Mouse (Mus musculus) heart, adult 11 months (tissue): Measurements from ENCODE around the gene Srrm2.

Experiments used
- DNase-seq: peaks from one replicate; pipeline ENCODE4 v3.0.0; 2022

Srrm2 gene

DNA sequence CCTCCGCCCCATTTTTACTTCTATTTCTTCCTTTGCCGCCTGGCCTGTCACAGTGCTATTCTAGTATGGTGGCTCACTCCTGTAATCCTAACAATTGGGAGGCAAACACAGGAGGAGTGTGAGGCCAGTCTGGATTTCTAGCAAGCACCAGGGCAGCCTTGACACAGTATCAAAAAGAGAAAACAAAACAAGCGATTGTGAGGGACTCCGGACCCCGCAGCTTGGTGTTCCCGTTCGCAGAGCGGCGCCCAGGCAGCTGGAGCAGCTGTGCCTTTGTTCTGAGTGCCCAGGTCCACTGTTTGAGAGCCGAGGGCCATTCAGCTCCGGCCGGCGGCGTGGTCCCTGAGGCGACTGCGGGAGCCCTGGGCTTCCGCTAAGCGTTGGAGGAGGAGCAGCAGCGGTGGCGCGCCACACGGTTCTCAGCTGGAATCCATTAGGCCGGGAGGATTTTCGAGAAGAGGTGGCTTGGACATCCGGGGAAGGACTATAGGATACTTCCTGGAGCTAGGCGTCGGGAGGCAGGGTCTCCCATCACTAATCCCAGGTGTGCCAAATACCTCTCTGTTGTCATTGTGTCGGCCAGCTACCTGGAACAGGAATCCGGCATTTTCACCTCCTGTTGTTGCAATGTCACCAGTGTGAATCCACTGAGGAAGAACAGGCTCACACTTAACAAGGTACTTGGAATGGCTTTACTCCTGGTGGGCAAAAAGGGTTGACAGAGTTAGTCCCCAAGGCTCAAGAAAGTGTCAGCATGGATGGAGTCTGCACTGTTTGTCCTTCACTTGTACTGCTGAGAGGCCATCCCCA is at the start of gene Srrm2:
TSS of gene Srrm2 (plus strand) at position 264 of the 810 bp plus-strand sequence.
- DNase-seq = peak; percentile 94

DNA sequence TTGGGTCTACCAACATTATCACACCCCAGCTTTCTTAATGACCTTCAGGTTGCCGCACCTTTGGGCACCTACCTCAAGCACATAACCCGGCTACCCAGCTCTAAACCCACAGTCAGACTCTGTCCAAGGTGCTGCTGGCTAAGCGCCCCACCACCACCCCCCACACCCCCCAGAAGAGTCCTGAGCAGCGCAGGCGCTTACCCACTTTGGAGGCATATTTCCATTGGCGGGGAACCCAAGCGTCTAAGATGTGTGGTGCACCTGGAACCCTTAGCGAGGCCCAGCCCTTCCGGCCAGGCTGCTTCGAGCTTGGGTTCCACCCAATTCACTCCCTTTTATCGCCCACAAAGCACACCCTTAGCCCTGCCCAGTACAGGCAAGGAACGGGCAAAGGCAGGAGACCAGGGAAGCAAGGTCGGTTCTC is 49.7 kb upstream of the Srrm2 start, which contains the start of gene Paqr4:
TSS of gene Paqr4 (minus strand) at position 270 of the 424 bp plus-strand sequence.
- DNase-seq = no peak

DNA sequence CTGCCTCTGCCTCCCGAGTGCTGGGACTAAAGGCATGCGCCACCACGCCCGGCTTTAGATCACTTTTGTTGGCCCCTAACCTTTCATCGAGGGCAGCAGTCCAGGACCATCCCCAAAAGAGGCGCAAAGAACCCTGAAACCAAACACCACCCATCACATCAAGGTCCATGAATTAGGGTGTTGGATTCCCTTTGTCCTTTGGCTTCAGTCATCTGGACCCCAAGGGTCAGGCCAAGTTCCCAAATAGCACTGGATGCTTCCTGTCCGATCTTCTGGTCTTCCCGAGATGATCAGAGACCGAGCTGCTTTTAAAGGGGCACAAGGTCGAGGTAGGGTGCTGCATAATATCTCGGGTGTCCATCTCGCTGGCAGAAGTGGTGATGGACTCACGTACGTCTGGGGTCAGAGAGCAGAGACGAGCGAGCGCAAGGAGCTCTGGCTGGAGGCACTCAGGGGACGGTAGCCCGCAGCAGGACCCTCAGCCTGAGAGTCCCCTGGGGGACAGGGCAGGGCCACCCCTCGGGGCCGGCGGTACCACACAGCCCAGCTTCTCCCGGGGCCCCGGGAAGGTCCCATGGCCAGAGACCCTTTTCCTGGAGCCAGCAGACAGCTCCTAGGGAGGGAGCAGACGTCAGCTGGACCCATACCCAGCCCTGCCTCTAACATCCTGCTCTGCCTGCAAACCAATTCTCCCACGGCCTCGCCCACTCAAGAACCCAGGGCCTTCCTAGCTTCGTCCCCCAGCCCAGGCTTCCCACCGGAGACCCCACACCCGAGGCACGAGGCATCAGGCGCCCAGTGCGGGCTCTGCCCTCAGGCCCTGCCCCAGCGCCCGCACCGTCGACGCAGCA is 48.7 kb upstream of the Srrm2 start:
- peak; percentile 91 for DNase-seq

DNA sequence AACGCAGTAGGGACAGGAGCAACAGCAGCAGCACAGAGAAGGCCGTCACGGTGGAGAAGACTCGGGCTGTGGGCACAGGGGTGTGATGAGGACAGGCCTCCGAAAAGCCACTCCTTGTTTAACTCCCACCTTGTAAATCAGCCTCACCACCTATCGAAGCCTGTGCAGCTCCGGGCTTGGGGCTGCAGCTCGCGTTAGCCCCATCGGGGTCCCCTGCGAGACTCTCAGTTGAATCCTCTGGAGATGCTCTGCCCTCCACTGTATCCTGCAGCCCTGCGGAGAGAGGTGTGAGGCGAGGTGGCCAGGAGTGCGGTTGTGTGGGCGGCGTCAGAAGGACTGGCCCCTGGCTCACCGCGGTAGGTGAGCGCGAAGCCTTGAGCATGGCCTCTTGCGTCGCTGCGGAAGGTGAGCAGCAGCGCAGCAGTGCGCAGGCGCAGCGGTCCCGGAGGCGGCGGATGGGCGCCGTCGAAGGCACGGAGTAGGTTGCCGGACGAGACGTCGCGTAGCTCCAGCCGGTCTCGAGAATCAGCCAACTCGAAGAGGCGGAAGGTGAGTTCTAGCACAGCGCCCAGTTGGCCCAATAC is 48.0 kb upstream of the Srrm2 start:
- peak; percentile 93 for DNase-seq

DNA sequence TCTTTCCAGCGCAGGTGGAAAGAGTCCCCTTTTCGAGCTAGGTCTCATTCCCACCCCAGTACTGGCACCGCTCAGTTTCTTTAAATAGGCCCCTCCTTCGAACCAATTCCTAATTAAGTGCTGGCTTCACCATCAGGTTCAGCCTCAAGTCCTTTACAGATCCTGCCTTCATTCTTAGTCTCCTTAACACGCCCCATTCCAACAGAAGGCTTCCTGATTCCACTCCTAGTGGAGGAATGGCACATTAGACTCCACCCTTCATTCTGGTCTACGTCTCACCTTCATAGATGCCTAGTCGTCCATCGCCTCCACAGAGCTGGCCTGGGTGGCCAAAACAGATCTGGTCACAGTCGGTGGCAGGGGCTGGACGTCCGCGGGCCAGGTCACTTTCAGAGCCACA is 47.4 kb upstream of the Srrm2 start:
- no peak for DNase-seq

DNA sequence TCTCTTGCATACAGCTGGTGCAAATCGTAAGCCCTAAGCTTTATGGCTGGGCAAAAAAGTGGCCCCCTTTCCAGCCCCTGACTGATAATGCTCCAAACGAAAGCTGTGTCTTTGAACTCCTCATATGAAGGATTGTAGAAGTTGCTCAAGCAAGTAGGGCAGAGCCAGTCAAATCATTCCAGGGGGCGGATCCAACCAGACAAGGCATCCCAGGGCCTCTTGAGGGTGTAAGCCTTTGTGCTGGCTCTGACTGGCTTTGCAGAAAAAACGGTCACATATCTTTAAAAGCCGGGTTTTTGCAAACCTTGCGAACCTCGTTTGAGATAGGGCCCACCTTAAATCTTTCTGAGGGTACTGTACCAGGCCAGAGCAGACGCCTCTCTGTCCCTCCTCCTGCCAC is 46.3 kb upstream of the Srrm2 start:
- DNase-seq = no peak

DNA sequence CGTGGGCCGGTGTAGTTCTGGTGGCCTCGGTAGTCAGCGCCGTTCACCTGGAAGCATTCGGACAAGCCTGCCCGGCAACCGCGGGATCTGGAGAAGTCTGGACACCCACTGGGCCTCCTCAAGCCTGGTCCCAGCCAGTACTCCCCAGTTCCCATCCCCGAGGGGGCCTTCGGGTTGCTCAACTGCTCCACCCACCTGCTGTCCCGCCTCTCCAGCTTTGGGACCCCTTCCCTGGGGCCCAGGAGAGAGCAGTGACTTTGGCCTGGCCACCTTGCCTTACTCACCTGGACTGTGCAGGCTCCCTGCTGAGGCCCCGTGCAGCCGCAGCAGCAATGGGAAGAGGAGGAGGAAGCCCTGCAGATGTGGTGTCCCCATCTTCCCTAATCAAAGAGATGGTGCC is 45.7 kb upstream of the Srrm2 start:
- peak; percentile 92 for DNase-seq

DNA sequence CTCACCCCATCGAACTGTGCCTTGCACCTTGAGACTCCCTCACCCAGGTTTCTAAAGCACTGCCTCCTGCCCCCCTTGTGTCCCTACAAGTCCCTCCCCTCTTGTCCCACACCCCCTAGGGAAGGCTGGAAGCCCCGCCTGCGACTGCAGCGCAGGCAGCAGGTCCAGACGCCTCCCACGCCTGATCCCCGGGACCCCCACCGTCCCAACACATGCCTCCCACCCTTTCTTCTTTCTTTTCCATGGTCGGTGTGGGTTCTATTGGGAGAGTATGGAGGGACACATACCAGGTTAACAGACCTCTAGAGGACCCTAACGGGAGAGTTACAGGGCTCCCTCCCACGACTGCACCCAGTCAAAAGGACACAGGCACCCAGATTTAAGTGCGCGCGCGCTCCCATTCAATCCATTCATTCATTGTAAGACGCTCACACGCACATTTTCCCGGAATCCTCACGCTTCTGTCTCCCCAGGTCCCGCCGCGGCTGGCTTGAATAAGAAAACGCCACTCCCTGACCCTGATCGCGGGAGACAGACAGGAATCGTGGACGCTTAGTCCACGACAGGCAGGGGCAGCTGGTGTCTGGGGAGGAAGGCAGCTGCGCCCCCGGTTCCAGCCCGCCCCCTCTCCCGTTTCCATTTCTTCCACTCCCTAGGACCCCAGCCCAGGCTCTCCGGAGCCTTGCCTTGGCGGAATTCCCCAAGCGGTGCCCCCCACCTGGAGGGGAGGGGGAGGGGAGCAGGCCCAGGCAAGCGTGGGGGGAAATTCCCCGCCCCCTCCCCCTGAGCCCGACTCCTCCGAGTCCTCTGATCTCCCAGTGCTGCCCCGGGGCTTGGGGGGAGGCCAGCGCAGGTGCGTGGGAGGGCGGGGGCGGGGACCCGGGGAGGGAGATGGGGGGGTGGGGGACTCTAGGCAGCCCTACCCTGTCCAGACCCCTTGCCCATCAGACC is 44.8 kb upstream of the Srrm2 start, which contains the start of gene Kremen2:
TSS of gene Kremen2 (minus strand) at position 533 of the 951 bp plus-strand sequence.
- no peak for DNase-seq

DNA sequence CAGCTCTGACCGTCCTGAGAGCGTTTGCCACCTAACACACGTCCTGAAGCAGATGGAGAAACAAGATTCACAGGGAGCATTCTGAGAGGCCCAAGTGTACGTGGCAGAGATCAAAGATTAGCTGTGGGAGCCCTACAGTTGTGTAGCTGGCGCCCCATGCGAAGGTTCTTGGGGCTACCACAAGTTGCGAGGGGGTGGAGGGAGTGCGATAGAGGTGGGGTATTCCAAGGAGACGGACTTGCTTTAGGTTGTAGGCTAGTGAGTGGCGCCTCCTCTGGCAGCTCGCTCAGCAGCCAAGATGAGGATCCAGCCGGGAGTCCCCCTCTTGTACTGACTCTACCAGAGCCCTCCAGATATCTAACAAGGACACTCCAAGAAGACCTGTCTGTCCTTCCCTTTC is 44.0 kb upstream of the Srrm2 start:
- DNase-seq = peak; percentile 93

DNA sequence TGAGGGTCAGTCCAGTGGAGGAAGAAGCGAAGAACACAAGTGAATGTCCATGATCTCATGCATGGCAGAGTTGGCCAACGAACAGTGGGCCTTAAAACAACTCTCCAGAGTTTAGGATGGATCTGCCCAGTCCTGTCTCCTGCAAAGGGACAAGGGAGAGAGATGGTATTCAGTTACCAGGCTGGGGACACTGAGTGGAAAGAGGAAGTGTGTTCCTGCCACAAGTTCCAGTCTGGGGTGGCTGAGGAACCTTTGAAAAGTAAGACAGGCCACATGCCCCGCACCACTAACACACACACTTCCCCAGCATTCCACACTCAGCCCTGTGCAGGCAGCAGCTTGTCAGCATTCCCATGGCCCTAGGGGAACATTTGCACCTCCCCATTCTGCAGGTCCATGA is 43.6 kb upstream of the Srrm2 start:
- DNase-seq = no peak

DNA sequence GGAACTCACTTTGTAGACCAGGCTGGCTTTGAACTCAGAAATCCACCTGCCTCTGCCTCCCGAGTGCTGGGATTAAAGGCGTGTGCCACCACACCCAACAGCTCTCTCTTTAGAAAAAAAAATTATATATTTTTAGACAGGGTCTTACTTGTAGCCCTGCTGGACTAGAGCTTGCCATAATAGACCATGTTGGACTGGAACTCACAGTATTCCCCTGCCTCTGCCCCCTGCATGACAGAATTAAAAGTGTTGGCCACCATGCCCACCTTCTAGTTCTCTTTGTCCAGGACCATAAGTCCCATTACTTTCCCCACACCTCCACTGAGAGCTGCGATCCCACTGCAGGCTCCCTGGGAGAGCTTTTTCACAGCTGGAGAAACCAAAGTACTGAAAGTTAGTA is 42.9 kb upstream of the Srrm2 start:
- DNase-seq = peak; percentile 83

DNA sequence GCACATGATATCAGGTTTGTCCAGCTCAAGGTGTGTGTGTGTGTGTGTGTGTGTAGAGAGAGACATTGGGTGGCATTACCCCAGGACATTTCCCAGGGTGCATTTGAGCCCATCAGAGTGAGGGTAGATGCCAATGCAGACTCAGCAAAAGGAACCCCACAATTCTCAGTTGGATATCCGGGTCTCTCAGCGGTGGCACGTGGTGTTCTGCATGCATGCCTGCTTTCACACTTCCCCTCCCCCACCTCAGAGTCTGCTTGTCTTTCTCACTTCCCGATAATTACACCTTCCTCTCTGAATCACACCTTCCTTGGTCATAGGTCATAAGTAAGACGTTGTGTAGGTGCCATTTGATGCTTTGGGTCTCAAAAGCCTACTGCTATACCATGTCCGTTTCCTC is 42.3 kb upstream of the Srrm2 start:
- no peak for DNase-seq

DNA sequence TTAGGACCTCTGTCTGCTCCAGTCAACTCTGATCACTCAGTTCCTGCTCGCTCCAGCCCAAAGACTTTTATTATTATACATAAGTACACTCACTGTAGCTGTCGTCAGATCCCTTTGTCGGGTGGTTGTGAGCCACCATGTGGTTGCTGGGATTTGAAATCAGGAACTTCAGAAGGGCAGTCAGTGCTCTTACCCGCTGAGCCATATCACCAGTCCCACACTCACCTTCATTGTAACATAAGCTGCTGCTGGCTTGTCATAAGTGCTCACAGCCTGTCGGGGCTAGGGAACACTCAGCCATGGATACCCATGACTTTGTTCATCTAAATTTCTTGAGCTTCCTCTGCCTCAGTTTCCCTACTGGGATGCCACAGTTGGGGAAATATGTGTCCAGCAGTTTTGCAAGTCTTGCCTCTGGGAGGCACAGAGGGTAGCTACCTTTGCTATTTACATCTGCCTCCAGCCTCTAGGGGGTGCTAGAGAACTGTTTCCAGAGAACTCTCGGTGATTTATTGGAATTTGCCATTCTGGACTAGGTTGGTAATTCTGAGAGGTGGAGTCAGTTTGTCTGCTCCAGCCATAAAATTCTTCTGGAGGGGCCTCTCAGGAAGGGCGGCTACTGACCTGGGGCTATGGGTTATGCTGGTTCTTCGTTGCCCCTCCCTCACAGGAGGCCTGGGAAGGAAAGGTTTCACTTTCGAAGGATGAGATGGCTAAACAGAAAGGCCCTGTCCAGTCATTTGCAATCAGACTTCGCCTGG is 41.5 kb upstream of the Srrm2 start:
- DNase-seq = peak; percentile 99

DNA sequence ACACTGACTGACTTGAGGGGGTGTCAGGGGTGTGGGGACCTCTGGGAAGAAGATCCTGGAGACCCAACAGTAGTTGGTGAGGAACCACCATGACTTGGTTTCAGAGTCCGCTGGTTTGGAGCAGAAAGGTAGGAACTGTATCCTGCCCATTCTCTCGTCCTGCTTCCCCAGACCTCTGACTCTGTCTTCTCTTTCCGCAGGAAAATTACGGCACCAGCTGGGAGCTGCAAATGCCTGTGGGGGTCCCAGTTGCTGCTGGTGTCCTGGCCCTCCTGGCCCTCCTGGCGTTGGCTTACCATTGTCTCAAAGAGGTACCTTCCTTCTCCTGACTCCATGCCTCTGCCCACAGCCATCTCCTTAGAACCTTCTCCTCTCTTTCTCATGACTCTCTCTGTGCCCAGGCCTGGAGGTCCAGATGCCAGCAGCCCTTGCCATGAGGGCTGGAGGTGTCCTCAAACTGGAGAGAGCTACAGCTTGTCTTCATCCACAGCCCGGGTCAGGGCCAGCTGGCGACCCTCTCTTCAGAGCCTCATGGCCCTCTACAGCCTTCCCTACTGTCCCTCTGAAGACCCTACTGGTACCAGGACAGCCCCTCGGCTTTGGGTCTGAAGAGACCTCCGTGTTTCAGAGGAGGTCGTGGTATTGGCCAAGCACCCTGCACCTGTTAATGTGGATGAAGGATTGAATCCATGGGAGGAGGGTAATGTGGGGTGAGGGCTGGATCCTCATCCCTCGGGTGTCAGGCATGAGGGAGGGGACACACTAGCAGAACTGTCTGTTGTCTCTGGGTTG is 40.7 kb upstream of the Srrm2 start:
- DNase-seq = peak; percentile 91

DNA sequence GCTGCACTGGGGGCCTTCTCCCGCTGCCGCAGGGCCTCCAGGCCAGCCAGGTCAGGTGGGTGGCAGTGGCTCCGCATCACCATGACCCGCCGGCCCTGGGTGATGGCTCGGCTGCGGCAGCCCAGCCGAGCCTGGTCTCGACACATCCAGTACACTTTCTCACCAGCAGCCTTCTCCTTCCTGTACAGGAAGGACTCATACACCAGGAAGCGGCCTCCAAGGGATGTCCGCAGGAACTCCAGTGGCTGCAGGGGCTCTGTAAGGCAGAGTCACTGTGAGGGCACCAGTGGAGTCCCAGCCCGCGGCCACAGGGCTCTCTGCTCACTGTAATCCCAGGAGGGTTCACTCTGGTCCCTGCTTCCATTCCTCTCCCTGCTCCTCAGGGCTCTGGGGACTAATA is 34.6 kb upstream of the Srrm2 start:
- DNase-seq = peak; percentile 96

DNA sequence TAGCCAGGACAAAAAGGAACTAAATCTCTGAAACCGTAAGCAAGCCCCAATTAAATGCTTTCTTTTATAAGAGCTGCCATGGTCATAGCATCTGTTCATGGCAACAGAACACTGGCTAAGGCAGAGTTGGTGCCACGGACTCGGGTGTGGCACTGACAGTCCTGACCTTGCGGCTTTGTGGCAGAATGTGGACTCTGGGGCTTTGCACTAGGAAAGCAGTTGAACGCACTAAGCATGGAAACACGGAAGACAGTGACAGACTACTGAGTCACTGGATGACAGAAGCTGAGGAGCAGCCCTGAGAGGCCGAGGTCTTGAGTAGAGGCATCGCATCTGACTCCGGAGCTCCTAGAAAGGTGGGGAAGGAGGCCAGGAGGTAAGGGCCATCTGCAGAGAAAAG is 32.8 kb upstream of the Srrm2 start:
- no peak for DNase-seq

DNA sequence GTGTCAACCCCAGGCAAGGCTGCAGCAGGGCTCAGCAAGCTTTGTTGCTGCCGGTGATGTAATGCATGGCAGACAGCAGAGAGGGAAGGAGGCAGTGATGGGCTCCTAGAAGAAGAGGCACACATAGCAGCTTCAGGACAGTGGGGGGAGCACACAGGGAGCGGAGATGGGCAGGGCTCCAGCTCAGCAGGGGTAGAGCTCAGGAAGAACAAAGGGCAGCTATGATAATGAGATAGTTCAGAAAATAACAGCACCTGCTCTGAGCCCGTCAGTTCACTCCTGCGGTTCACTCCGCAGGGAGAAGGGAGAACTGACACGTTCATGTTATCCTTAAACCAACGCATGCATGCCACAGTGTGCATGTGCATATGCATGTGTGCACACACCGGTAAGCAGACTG is 31.5 kb upstream of the Srrm2 start:
- no peak for DNase-seq

DNA sequence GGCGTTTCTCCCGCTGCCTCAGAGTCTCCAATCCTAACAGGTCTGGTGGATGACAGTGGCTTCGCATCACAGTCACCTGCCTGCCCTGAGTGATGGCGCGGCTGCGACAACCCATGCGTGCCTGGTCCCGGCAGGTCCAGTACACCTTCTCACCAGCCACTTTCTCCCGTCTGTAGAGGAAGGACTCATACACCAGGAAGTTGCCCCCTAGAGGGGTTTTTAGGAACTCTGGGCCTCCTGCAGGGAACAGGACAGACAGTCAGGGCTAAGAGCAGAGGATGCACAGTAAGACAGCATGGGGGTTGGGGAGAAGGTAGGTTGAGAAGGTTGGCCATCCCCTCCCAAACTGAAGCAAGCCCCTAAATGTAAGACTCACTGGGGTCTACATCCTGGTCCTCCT is 30.1 kb upstream of the Srrm2 start:
- no peak for DNase-seq

DNA sequence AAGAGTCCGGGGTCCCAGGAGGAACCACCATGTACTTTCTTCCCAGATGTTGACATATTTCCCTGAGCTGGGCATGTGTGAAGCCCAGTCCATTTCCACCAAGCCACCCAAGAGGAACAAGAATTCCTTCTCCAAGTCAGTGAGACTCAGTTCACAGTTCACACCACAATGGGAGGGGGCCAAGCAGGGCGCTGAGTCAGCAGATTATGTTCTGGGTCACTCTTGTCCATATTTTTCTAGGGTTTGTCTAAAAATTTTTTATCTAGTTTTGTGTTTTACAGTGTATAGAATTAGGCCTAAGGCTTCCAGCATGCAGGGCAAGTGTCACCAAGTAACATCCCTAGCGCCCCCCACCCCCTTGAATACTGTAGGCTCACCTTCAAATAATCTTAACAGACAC is 29.2 kb upstream of the Srrm2 start:
- DNase-seq = no peak

DNA sequence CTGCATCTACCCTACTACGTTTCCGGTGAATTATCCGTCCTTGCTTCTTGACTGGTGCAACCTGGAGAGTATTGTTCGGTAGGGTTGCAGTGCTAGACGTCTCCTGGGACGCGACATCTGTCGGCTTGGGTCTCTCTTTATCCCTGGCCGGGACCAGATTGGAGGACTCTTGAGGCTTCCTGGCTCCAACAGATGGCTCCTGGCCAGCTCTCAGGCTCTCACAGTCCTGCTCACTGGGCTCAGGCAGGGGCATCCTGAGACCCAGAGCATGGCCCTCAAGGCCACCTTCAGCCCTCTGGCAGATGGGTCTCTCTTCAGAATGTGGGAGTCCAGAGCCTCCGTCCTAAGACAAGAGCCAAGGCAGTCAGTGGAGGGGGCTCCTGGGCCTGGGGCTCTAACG is 27.4 kb upstream of the Srrm2 start:
- DNase-seq = no peak

DNA sequence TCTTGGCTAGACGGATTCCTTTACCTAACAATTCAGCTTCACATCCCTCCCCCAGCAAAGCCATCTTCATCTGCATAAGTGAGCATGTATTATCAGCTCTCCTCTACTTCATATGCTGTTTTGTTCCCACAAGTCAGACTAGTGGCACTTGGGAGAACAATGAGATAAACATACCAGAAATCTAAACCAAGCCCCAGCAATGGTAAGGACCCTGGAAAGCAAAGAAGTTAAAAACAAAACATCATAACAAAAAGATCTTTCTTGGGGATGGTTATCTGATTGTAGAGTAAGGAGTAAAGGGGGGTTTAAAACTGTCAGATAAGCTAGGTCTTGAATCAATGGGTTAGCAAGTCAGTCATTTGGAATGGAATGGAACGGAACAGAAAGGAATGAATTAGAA is 19.8 kb upstream of the Srrm2 start:
- DNase-seq = no peak
